Mouse (Mus musculus): ENCODE measurements around the gene Cdkl4. TPM values are rescaled to one million over a fixed set of nuclear protein-coding genes. Genes with fewer than 3 reads are reported as not detected.

The Cdkl4 gene
- total and polyA plus RNA-seq, 3 experiments = 0.42 to 0.71 TPM; not detected in 1

DNA sequence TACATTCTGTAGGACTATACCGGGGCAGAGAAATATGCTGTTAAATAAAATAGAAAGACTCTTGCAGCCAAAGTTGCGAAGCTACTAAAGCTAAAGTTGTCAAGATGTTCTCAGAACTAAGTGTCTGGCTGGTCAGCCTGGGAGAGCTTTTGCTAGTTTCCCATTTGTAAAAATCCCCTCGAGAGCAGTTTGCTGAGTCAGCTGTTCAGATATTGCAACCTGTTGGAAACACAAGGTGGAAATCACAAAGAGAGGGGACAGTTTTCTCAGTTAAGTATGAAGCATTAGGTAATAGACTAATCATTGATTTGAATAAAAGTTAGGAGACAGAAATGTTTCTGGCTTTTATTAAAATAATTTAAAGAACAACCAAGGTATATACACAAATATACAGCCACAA is 54.4 kb downstream of the Cdkl4 start:
- Histone ChIP-seq H3K27ac (ENCODE audit: control insufficient read depth, low read depth, low read length) (no peak overlapping the region), H3K79me2 (ENCODE audit: control insufficient read depth, insufficient read depth, low read length, poor library complexity) (no peaks in the 10 kb centered on the region), H3K9me3 (replicated peaks; ENCODE audit: insufficient read depth, low read length) (no peaks in the 10 kb centered on the region), H3K9ac (ENCODE audit: control insufficient read depth, low read depth, low read length, poor library complexity, severe bottlenecking) (no peak overlapping the region), H3K4me1 (ENCODE audit: control insufficient read depth in 1 of 2, insufficient read depth in 2 of 2, low read length in 2 of 2) (peaks cover 0 to 2% of the 10 kb centered on the region in 2 experiments; a peak in 1 of 4 replicates), H3K27me3 (ENCODE audit: control insufficient read depth in 1 of 2, insufficient read depth in 2 of 2, low read length in 2 of 2) (no peaks in the 10 kb centered on the region; a peak in 1 of 4 replicates), H3K36me3 (ENCODE audit: control insufficient read depth in 1 of 2, insufficient read depth in 2 of 2, low read length in 2 of 2) (no peaks in the 10 kb centered on the region), H3K4me3 (ENCODE audit: control insufficient read depth in 1 of 2, insufficient read depth in 1 of 2, low read depth in 2 of 2, low read length in 2 of 2) (no peak overlapping the region)
- TF ChIP-seq MAFK (IDR thresholded peaks at IDR 0.05; ENCODE audit: borderline replicate concordance, low read depth, low read length) (peak; percentile 88), SMC3 (IDR thresholded peaks at IDR 0.05; ENCODE audit: low read depth, low read length) (no peak), HCFC1 (IDR thresholded peaks at IDR 0.05; ENCODE audit: low read depth, low read length) (no peak)
- DNase-seq (ENCODE audit: low read depth, low spot score) = no peak

DNA sequence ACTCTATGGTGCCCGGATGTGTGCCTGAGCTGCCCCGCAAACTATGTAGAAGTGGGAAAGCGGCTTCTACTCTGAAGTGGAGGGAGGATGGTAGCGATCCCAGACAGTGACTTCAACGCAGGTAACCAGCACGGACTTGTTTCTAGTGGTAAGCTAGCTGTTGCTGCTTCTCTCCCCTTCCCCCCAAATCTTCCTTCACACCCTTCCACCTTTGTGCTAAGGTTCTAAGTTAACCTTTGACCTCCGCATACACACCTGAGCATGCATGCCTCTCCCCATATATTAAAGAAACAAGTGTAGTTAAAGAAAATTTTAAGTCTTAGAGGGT is 55.4 kb downstream of the Cdkl4 start:
- no peak for DNase-seq (ENCODE audit: low read depth, low spot score)
- Histone ChIP-seq H3K4me3 (ENCODE audit: control insufficient read depth in 1 of 2, insufficient read depth in 1 of 2, low read depth in 2 of 2, low read length in 2 of 2) (no peak overlapping the region), H3K27ac (ENCODE audit: control insufficient read depth, low read depth, low read length) (no peak overlapping the region), H3K9ac (ENCODE audit: control insufficient read depth, low read depth, low read length, poor library complexity, severe bottlenecking) (no peak overlapping the region), H3K4me1 (ENCODE audit: control insufficient read depth in 1 of 2, insufficient read depth in 2 of 2, low read length in 2 of 2) (peaks cover 0 to 2% of the 10 kb centered on the region in 2 experiments; a peak in 1 of 4 replicates), H3K79me2 (ENCODE audit: control insufficient read depth, insufficient read depth, low read length, poor library complexity) (no peaks in the 10 kb centered on the region), H3K9me3 (replicated peaks; ENCODE audit: insufficient read depth, low read length) (no peaks in the 10 kb centered on the region), H3K36me3 (ENCODE audit: control insufficient read depth in 1 of 2, insufficient read depth in 2 of 2, low read length in 2 of 2) (no peaks in the 10 kb centered on the region), H3K27me3 (ENCODE audit: control insufficient read depth in 1 of 2, insufficient read depth in 2 of 2, low read length in 2 of 2) (no peaks in the 10 kb centered on the region; a peak in 1 of 4 replicates)
- no peak for TF ChIP-seq ZC3H11A (IDR thresholded peaks at IDR 0.05; ENCODE audit: low read depth, low read length)
- TF ChIP-seq BHLHE40 (IDR thresholded peaks at IDR 0.05; ENCODE audit: borderline replicate concordance, low read depth, low read length) = no peak
- no peak for TF ChIP-seq GATA1 (IDR thresholded peaks at IDR 0.05; ENCODE audit: low read depth, low read length)
- no peak for TF ChIP-seq HCFC1 (IDR thresholded peaks at IDR 0.05; ENCODE audit: low read depth, low read length)
- no peak for TF ChIP-seq JUND (IDR thresholded peaks at IDR 0.05; ENCODE audit: low read depth, low read length)

DNA sequence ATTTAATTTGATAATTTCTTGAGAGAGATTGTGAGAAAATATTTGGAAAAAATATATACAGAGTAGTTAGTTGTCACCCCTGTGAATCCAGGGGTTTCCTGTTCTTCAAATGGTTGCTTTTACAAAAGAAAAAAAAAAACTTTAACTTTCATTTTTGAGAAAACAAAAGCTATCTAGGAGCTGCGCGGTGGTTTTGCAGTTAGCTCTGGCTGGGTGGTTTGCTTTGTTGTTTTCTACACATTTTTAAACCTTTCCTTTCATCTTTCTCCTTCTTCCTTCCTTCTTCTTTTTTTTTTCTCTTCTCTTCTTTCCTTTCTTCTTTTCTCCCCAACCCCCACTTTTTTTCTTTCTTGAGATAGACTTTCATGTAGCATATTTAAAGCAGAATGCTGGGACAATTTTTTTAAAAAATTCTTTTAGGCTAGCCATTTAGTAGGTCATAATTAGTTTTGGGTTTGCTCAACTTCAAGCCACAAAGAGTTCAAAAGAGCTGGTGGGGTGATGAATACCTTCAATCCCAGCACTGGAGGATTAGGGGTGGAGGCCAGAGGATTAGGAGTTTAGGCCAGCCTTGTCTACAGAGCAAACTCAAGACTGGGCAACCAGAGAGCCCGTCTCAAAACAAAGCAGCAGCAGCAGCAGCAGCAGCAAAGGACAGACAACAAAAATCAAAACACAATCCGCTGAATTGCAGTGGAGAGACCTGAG is 55.9 kb downstream of the Cdkl4 start:
- H3K9me3 ChIP-seq (replicated peaks; ENCODE audit: insufficient read depth, low read length) = no peaks in the 10 kb centered on the region
- TF ChIP-seq TAL1 (IDR thresholded peaks at IDR 0.05; ENCODE audit: low read length) (no peak), SMC3 (IDR thresholded peaks at IDR 0.05; ENCODE audit: low read depth, low read length) (no peak), MEF2A (IDR thresholded peaks at IDR 0.05; ENCODE audit: extremely low read depth, insufficient replicate concordance, low read depth, low read length, poor library complexity, severe bottlenecking) (no peak), MAFK (IDR thresholded peaks at IDR 0.05; ENCODE audit: borderline replicate concordance, low read depth, low read length) (no peak), MAZ (IDR thresholded peaks at IDR 0.05; ENCODE audit: low read depth, low read length) (no peak), GATA1 (IDR thresholded peaks at IDR 0.05; ENCODE audit: low read depth, low read length) (no peak), ELF1 (IDR thresholded peaks at IDR 0.05; ENCODE audit: low read depth, low read length) (no peak), CTCF (IDR thresholded peaks at IDR 0.05 in 2 of 3, conservative IDR thresholded peaks at IDR 0.05 in 1 of 3; ENCODE audit: control insufficient read depth in 1 of 3, insufficient read depth in 1 of 3, low read depth in 2 of 3, low read length in 3 of 3, poor library complexity in 1 of 3, severe bottlenecking in 1 of 3) (no peak), CHD2 (IDR thresholded peaks at IDR 0.05; ENCODE audit: low read length) (no peak), RAD21 (IDR thresholded peaks at IDR 0.05; ENCODE audit: low read depth, low read length) (no peak), MAX (IDR thresholded peaks at IDR 0.05; ENCODE audit: low read length) (no peak), NELFE (IDR thresholded peaks at IDR 0.05; ENCODE audit: low read depth, low read length) (no peak), RCOR1 (IDR thresholded peaks at IDR 0.05; ENCODE audit: low read depth, low read length) (no peak), POLR2AphosphoS2 (IDR thresholded peaks at IDR 0.05; ENCODE audit: low read length) (no peak), ZKSCAN1 (IDR thresholded peaks at IDR 0.05; ENCODE audit: low read depth, low read length) (no peak), MYB (IDR thresholded peaks at IDR 0.05; ENCODE audit: low read depth, low read length) (no peak), ZC3H11A (IDR thresholded peaks at IDR 0.05; ENCODE audit: low read depth, low read length) (no peak)
- no peaks in the 10 kb centered on the region for H3K36me3 ChIP-seq (ENCODE audit: control insufficient read depth in 1 of 2, insufficient read depth in 2 of 2, low read length in 2 of 2)
- no peak overlapping the region for H3K9ac ChIP-seq (ENCODE audit: control insufficient read depth, low read depth, low read length, poor library complexity, severe bottlenecking)
- no peak for DNase-seq (ENCODE audit: low read depth, low spot score)
- H3K79me2 ChIP-seq (ENCODE audit: control insufficient read depth, insufficient read depth, low read length, poor library complexity) = no peaks in the 10 kb centered on the region
- peaks cover 0 to 2% of the 10 kb centered on the region in 2 experiments; a peak in 1 of 4 replicates for H3K4me1 ChIP-seq (ENCODE audit: control insufficient read depth in 1 of 2, insufficient read depth in 2 of 2, low read length in 2 of 2)
- no peak overlapping the region for H3K4me3 ChIP-seq (ENCODE audit: control insufficient read depth in 1 of 2, insufficient read depth in 1 of 2, low read depth in 2 of 2, low read length in 2 of 2)
- no peaks in the 10 kb centered on the region; a peak in 1 of 4 replicates for H3K27me3 ChIP-seq (ENCODE audit: control insufficient read depth in 1 of 2, insufficient read depth in 2 of 2, low read length in 2 of 2)
- no peak overlapping the region for H3K27ac ChIP-seq (ENCODE audit: control insufficient read depth, low read depth, low read length)
